Mouse (Mus musculus) C2C12 (cell line): ENCODE measurements around the gene Eefsec. TPM values are rescaled to one million over a fixed set of nuclear protein-coding genes. Genes with fewer than 3 reads are reported as not detected.

Experiments used
- H3K27me3 ChIP-seq: one replicate; pipeline ENCODE4 v1.6.1; 2011; ENCODE audit not compliant: control insufficient read depth, insufficient read depth, insufficient read length
- H3K36me3 ChIP-seq: one replicate; pipeline ENCODE4 v1.6.1; 2011; ENCODE audit not compliant: control insufficient read depth, insufficient read depth
- H3K4me3 ChIP-seq: one replicate; pipeline ENCODE4 v1.5.1; 2011; ENCODE audit warnings: mild to moderate bottlenecking, control low read depth; ENCODE audit not compliant: poor library complexity, insufficient read depth, severe bottlenecking
- H3K79me2 ChIP-seq: one replicate; pipeline ENCODE4 v1.6.1; 2011; ENCODE audit not compliant: control insufficient read depth, insufficient read depth
- H3K79me3 ChIP-seq: one replicate; pipeline ENCODE4 v1.6.1; 2011; ENCODE audit warnings: low read depth, control low read depth
- H3ac ChIP-seq: one replicate; pipeline ENCODE3; 2011; ENCODE audit warnings: low read depth; ENCODE audit not compliant: control insufficient read depth, insufficient read length
- CEBPB ChIP-seq: IDR thresholded peaks from one replicate; pipeline ENCODE4 v1.6.1; 2011; ENCODE audit warnings: low read depth, mild to moderate bottlenecking, control low read depth, moderate library complexity
- CTCF ChIP-seq: IDR thresholded peaks from one replicate; pipeline ENCODE4 v1.5.1; 2011; ENCODE audit not compliant: control insufficient read depth, insufficient read depth, insufficient read length
- FOSL1 ChIP-seq: IDR thresholded peaks from one replicate; pipeline ENCODE4 v1.8.0; 2011; ENCODE audit warnings: mild to moderate bottlenecking, low read length; ENCODE audit not compliant: poor library complexity, insufficient read depth, severe bottlenecking
- MAX ChIP-seq: IDR thresholded peaks from one replicate; pipeline ENCODE4 v1.6.1; 2011; ENCODE audit warnings: mild to moderate bottlenecking, control low read depth
- MYOD1 ChIP-seq: IDR thresholded peaks from one replicate; pipeline ENCODE4 v1.6.1; 2011; ENCODE audit warnings: low read depth; ENCODE audit not compliant: control insufficient read depth, insufficient read length
- MYOG ChIP-seq: IDR thresholded peaks from one replicate; pipeline ENCODE4 v1.6.1; 2011; ENCODE audit not compliant: control insufficient read depth, insufficient read length; ENCODE audit errors: extremely low read depth
- USF1 ChIP-seq: IDR thresholded peaks from one replicate; pipeline ENCODE4 v1.6.1; 2011; ENCODE audit warnings: low read depth, mild to moderate bottlenecking, control low read depth, moderate library complexity
- polyA plus RNA-seq: library from polyadenylated mRNA; unstranded; fragments of >200 nt; fragmentation: generic; extraction: Trizol; gene quantifications from one replicate; pipeline ENCODE4 v1.2.1, GENCODE M21; 2012; ENCODE audit warnings: missing spikeins

The Eefsec gene
- polyA plus RNA-seq, 1 experiment: 19.5 TPM

DNA sequence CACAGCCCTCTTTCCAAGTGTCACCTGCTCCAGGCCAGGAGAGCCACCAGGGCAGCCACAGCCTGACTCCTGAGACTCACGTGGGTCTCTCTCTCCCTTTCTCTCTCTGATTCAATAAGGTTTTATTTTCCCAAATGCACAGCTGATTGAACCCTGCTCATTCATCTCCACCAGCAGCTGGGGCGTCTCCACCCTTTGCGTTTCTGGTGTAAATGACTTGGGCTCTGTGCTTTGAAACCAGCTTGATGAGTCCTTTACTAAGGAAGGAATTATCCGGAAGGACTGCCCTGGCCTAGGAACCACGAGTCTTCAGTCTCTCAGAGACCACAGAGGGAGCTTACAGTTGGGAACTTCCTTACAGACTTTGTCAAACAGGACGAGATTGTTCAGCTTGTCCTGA lies 214.1 kb downstream of the Eefsec start:
- Histone ChIP-seq H3K27me3 (peaks cover 63% of the 10 kb centered on the region), H3K79me3 (no peaks in the 10 kb centered on the region)
- no peak for TF ChIP-seq USF1
- TF ChIP-seq MYOD1: no peak
- no peak for TF ChIP-seq MYOG
- TF ChIP-seq MAX: no peak
- no peak for TF ChIP-seq CEBPB
- TF ChIP-seq FOSL1: no peak
- no peak for TF ChIP-seq CTCF

GRCm38 (mm10) chr6:88231821-88232220 lies 214.5 kb downstream of the Eefsec start:
- no peak overlapping the region for H3K4me3 ChIP-seq
- no peak overlapping the region for H3ac ChIP-seq
- no peaks in the 10 kb centered on the region for H3K79me2 ChIP-seq
- no peaks in the 10 kb centered on the region for H3K36me3 ChIP-seq
- no peaks in the 10 kb centered on the region for H3K79me3 ChIP-seq
- TF ChIP-seq MYOG (no peak), MYOD1 (no peak)
- H3K27me3 ChIP-seq: peaks cover 63% of the 10 kb centered on the region

More for the DNA sequence above, 214.1 kb downstream of the Eefsec start:
- Histone ChIP-seq H3K79me2 (no peaks in the 10 kb centered on the region), H3K36me3 (no peaks in the 10 kb centered on the region), H3ac (no peak overlapping the region), H3K4me3 (no peak overlapping the region)

DNA sequence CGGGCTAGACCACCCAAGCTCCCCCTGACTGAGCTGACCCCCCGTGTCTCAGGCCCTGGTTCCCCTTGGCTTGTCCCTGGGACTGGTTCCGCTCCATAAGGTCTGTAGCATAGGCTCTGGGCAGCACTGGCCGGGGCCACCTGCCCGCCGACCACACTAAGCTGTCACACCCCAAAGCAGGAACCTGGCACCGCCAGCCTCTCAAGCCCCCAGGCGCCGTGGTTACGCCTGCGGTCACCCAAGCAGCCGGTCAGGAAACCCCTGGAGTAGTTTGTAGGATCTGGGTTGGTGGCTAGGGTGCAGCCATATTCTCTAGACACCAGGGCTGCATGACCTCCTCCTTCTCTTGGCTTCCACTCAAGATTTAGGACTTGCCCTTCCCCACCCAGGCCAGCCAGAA lies 217.1 kb downstream of the Eefsec start:
- Histone ChIP-seq H3K79me3 (no peaks in the 10 kb centered on the region), H3ac (no peak overlapping the region), H3K27me3 (peaks cover 43% of the 10 kb centered on the region), H3K4me3 (no peak overlapping the region), H3K36me3 (no peaks in the 10 kb centered on the region), H3K79me2 (no peaks in the 10 kb centered on the region)
- no peak for TF ChIP-seq MYOG
- no peak for TF ChIP-seq CEBPB
- no peak for TF ChIP-seq MAX
- no peak for TF ChIP-seq MYOD1

DNA sequence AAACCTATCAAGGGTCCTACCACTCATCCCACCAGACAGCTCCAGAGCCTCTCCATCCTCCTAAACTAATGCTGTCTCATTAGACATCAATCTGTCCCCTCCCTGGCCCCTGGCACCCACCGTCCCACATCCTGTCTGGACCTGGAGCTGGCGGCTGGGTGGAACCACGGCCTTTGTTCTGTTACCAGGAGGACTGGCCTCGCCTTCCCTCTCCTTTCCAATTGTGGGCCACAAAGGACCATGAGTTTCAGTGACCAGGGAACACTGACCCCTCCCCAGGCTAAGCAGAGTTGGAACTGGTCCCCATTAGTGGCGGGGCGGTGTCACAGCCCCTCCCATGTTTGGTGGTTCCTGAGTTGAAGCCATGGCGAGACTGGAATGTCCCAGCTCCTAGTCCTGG lies 218.8 kb downstream of the Eefsec start:
- Histone ChIP-seq H3ac (no peak overlapping the region), H3K27me3 (peaks cover 36% of the 10 kb centered on the region), H3K4me3 (no peak overlapping the region), H3K79me3 (no peaks in the 10 kb centered on the region), H3K79me2 (no peaks in the 10 kb centered on the region), H3K36me3 (no peaks in the 10 kb centered on the region)
- TF ChIP-seq MYOD1 (no peak), CTCF (no peak), USF1 (no peak), FOSL1 (no peak), MYOG (no peak), CEBPB (no peak), MAX (no peak)

GRCm38 (mm10) chr6:88226570-88226994 lies 219.8 kb downstream of the Eefsec start:
- no peaks in the 10 kb centered on the region for H3K36me3 ChIP-seq
- H3K79me2 ChIP-seq: no peaks in the 10 kb centered on the region
- H3K79me3 ChIP-seq: no peaks in the 10 kb centered on the region
- H3K27me3 ChIP-seq: peaks cover 29% of the 10 kb centered on the region
- no peak overlapping the region for H3ac ChIP-seq
- H3K4me3 ChIP-seq: no peak overlapping the region
- no peak for TF ChIP-seq MYOD1
- no peak for TF ChIP-seq MAX
- TF ChIP-seq USF1: no peak
- TF ChIP-seq CTCF: no peak
- TF ChIP-seq MYOG: no peak
- no peak for TF ChIP-seq FOSL1
- no peak for TF ChIP-seq CEBPB

DNA sequence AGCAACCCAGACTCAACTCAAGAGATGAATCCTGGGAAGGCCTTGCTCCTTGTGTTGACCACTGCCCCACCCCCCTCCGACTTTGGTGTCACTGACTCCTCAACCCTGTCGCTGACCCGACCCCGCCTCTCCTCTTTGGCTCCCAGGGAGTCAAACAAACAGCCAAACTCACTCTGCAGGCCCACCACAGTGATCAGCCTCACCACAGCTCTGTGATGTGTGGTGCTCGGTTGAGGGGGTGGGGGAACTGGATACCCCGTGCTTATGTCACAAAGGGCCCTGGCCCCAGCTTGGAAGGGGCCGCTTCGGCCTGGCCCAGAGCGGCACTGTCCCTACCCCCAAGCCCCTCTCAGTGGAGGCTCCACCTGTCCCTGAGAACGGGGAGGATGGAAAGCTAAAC lies 224.4 kb downstream of the Eefsec start, which contains the start of gene Dnajb8:
Gene Dnajb8 (plus strand): TSS at position 301 of the 400 bp plus-strand sequence.
- Histone ChIP-seq H3ac (no peak within 1 kb of the TSS), H3K79me2 (no peaks in the 10 kb centered on the region), H3K4me3 (no peak within 1 kb of the TSS), H3K27me3 (peaks cover 17% of the 10 kb centered on the region), H3K36me3 (no peaks in the 10 kb centered on the region), H3K79me3 (no peaks in the 10 kb centered on the region)
- TF ChIP-seq MAX (no peak), CTCF (no peak), MYOD1 (no peak), CEBPB (no peak), FOSL1 (no peak), MYOG (no peak)
